Mouse (Mus musculus) kidney, adult 18-20 months (tissue): ENCODE measurements around the gene Cdc45.
"Not testable (repeated sequence)": the region's sequence is repeated elsewhere in the genome, so short reads cannot be mapped to it uniquely, and the experiment has no call there.

Experiments
- DNase-seq: peaks from one replicate; pipeline ENCODE4 v3.0.0; 2021

The Cdc45 gene

DNA sequence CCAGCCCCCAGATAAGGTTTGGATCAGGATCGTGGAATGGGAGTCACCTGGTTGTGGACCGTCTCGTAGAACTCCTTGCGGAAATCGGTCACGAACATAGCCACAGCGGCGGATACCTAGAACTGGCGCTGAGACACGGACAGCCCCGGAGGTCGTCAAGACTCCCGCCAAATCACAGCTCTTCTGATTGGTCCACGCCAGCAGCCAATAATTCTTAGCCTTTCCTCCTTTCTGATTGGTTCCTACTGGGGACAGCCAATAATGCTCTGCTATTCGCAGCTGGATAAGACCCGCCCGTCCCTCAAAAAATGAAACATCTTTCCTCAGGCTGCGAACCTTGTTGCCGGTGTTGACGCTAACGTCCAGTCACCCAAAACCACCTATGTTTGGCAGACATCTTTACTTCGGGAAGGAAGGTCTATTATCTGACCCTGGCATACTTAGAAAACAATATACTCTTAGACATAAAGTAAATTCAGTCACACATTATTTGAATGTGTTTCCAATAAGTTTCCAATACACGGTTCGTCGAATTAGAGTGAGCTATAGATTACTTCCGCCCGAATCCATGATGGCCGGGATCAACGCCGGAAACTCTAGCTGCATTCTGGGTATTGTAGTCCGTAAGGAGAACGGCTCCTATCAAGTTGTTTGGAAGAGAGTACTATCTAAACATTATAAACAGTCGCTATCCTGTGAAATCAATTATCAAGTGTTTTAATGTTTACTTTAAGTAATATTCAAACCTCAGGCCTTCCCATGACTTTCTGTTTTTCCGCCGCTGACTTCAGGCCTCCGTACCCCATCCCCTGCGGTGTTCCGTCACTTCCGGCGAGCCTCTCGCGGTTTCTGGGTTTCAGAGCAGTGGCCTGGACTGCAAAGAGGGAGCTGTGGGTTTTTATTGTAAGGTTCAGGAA is at the start of gene Cdc45, which contains the start of gene Ufd1:
Gene Cdc45, minus strand, starts transcription at position 520 of the 917 bp plus-strand sequence.
Gene Ufd1, plus strand, starts transcription at position 312 of the 917 bp plus-strand sequence.
- peak; percentile 89 for DNase-seq

DNA sequence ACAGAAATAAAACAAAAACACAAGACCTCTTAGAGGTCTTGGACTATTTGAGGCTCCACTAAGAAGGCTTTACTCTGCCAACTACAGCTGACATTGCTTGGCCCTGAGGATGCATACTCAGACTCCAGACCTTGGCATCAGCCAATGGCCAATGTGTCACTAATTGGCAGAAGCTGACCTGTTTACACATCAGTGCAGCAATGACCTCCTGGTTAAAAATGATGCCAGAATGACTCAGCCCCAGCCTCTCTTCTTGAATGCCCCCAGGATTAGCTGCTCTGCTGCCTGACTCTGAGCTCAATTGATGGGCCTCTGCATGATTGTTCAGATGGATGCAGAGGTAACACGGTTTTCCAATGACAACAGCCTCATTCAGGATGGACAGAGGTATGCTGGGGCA is 48.4 kb upstream of the Cdc45 start:
- DNase-seq = no peak

GRCm38 (mm10) chr16:18858551-18858950 is 46.8 kb upstream of the Cdc45 start:
- no peak for DNase-seq

DNA sequence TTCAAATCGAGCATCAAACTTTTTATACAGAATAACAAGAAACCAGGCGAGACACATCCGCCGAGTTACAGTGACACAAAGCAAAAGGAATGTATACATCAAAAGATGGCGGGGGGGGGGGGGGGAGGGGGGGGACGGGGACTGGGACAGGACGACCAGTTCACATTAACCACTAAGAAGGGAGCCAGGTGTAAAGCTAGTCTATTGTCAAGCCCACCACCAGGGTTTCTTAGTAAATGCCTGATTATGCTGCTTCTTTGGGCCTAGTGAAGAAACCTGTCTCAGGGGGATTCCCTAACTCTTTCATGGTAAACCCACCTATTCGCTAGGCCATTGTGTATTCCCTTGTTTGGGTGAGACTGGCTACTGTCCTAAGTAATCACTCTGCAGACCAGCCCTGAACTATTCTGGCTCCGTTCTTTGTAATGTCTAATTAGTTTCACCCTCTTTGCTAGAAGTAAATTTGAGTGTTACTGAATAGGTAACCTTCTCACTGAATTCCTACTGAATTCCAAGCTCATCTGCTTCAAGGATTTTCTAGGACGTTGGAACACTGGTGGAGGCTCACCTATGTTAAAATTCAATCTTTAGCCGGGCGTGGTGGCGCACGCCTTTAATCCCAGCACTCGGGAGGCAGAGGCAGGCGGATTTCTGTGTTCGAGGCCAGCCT is 37.9 kb upstream of the Cdc45 start:
- not testable (repeated sequence) for DNase-seq

GRCm38 (mm10) chr16:18846301-18846820 is 34.6 kb upstream of the Cdc45 start:
- DNase-seq = no peak

- DNase-seq = no peak
Observed at GRCm38 (mm10) chr16:18838346-18838745, 26.6 kb upstream of the Cdc45 start.

DNA sequence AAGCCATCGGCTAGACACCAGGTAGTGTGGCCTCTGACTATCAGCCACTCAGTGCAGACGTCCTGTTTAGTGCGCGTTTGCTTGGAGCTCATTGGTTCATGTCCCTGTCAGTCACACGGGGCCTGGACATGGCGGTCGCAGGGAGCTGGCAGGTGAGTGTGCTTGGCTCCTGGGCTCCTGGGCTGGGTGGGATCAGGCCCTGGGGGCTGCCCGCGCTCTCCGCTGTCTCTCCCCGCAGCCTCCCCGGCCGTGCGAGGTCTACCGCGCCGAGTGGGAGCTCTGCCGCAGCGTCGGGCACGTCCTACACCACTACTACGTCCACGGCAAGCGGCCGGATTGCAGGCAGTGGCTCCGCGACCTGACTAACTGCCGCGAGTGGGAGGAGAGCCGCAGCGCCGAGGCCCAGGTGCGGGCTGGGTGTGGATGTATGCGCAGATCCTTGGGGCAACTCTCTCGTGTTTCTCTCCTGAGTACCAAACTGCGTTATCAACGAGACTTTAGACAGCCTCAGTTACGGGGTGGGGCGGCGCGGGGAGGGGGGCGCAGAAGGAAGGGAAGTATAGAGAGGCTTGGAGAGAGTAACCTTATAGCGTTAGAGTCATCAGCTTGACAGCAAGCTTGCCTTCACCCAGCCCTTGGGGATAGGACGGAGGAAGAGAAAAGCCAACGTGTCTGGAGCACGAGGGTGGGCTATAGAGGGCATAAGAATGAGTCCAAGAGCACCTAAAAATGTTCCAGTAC is 24.9 kb upstream of the Cdc45 start, which contains the start of the genes 2510002D24Rik and Gm28539:
Gene 2510002D24Rik, plus strand, starts transcription at position 111 of the 741 bp plus-strand sequence.
Gene Gm28539, plus strand, starts transcription at position 117 of the 741 bp plus-strand sequence.
- peak; percentile 98 for DNase-seq

GRCm38 (mm10) chr16:18836073-18836467 is 24.3 kb upstream of the Cdc45 start:
- no peak for DNase-seq

GRCm38 (mm10) chr16:18833486-18833885 is 21.7 kb upstream of the Cdc45 start:
- no peak for DNase-seq

DNA sequence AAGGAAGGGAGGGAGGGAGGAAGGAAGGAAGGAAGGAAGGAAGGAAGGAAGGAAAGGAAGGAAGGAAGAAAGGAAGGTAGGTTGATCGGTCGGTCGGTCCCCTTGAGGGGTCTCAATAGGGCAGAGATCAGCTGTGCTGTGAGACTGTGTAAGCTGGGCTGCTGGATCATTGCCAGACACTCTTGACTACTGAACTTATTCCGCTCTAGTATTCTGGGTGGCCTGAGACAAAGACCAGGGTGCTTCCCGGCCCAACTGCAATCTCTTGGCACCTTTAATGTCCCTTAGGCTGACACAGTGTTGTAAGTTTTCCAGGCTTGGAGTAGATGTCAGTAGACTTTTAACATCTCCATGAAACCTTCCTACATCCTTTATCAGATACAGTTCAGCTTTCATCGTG is 17.3 kb upstream of the Cdc45 start:
- DNase-seq = no peak

DNA sequence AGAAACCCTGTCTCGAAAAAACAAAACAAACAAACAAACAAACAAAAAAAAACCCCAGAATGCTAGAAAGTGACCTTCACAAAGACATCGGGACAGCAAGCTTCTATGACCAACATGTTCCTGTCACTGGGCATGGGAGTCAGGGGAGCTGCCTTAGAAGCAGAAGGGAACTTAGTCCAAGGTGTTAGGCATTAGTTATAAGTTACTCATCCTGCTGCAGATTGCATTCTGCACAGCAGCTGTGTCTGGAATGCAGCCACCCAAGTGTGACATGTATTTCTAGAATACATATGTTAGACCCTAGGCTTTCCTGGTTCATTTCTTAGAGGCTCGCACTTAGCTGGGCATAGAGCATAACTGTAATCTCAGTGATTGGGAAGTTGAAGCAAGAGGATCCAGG is 16.8 kb upstream of the Cdc45 start:
- DNase-seq = no peak

GRCm38 (mm10) chr16:18822925-18823324 is 11.1 kb upstream of the Cdc45 start:
- DNase-seq = no peak

- no peak for DNase-seq
Observed at GRCm38 (mm10) chr16:18822356-18822755, 10.6 kb upstream of the Cdc45 start.

GRCm38 (mm10) chr16:18812385-18812910 is 661 bp upstream of the Cdc45 start:
- no peak for DNase-seq

DNA sequence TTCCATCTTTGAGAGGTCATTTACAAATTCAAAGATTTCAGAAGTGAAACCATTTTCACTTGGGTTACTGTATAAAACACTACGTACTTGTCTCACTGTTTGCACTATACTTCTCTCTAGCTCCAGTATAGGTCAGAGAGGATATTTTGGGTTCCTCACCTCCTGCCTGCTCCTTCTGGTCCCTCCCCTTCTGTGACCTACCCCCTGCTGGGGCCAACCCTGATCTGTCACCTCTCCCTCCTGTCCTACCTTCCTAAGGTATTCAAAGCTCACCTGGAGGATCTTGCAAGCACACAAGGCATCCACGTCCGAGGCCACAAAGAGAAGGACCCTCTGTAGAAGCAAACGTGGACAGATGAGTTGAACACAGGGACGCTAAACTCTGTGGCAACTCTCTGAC is 755 bp downstream of the Cdc45 start:
- no peak for DNase-seq

GRCm38 (mm10) chr16:18809001-18809400 is 2.8 kb downstream of the Cdc45 start:
- no peak for DNase-seq

DNA sequence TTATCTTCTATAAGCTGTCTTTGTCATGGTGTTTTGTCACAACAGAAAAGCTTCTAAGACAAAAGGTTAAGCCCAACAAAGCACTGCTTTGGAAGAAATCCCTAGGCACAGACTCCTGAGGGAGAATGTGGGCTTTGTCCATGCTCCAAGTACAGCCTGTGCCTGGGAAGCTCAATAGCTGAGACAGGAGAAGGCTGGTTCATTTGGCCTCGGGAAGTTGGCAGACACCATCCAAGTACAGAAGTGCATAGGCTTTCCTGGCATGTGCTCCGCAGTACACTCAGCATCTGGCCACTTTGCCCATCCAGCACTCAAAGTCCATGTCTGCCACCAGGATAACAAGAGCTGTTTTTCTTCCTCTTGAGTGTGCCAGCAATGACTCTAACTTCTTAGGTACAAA is 6.0 kb downstream of the Cdc45 start:
- DNase-seq = no peak

- peak; percentile 69 for DNase-seq
Observed at GRCm38 (mm10) chr16:18798841-18799240, 12.9 kb downstream of the Cdc45 start.

GRCm38 (mm10) chr16:18798151-18798550 is 13.6 kb downstream of the Cdc45 start:
- no peak for DNase-seq

DNA sequence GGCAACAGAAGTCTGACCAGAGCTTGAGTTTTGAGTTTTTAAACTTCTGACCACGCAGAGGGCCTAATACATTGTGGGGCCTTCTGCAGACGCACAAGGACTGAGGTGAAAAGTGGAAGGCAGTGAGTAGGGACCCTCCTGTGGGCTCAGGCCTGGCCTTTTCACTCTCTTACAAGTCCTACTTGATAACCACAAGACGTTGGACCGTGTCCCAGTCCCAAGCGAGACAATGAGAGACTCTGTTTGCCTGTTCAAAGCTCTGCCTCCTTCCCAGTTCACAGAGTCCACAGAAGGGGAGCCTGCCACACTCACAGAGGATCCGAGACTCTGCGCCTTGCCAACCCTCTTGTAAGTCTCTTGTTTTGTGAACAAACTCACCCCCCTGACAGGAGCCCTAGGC is 15.1 kb downstream of the Cdc45 start:
- no peak for DNase-seq

GRCm38 (mm10) chr16:18795223-18795899 is 16.4 kb downstream of the Cdc45 start:
- no peak for DNase-seq
